Mouse (Mus musculus): ENCODE measurements at regions not wholly inside any gene's neighbourhood (a gene's known extent, or its start where the extent isn't known, plus 50 kb on each side); places are given as distances from the start of the nearest gene placed in this dataset.

- H3K27ac ChIP-seq (ENCODE audit: insufficient read depth, low read depth, low read length): no peak overlapping the region
- TF ChIP-seq CTCF (IDR thresholded peaks at IDR 0.05; ENCODE audit: extremely low read depth, insufficient read length, insufficient replicate concordance, low read depth, low read length) (no peak), POLR2A (IDR thresholded peaks at IDR 0.05; ENCODE audit: low read depth, low read length) (no peak)
- WGBS: 28% methylated on average over 5 of the region's 5 CpGs
- H3K27me3 ChIP-seq (ENCODE audit: control insufficient read depth, insufficient read depth, low read length): no peaks in the 10 kb centered on the region
- H3K4me3 ChIP-seq (ENCODE audit: low read depth, low read length): no peak overlapping the region
- H3K4me1 ChIP-seq (ENCODE audit: control insufficient read depth, insufficient read depth, insufficient read length, low read length): no peaks in the 10 kb centered on the region
- H3K36me3 ChIP-seq (ENCODE audit: control insufficient read depth, insufficient read depth, low read length): no peaks in the 10 kb centered on the region
Observed at GRCm38 (mm10) chr3:58295810-58296209, 118.7 kb upstream of the Tsc22d2 start.

- Histone ChIP-seq H3K36me3 (ENCODE audit: control insufficient read depth, insufficient read depth, low read length) (no peaks in the 10 kb centered on the region), H3K27me3 (ENCODE audit: control insufficient read depth, insufficient read depth, low read length) (no peaks in the 10 kb centered on the region), H3K4me3 (ENCODE audit: low read depth, low read length) (no peak overlapping the region), H3K4me1 (ENCODE audit: control insufficient read depth, insufficient read depth, insufficient read length, low read length) (peaks cover 3% of the 10 kb centered on the region; the same call in 1 of the 2 replicates), H3K27ac (ENCODE audit: insufficient read depth, low read depth, low read length) (no peak overlapping the region)
- TF ChIP-seq CTCF (IDR thresholded peaks at IDR 0.05; ENCODE audit: extremely low read depth, insufficient read length, insufficient replicate concordance, low read depth, low read length) (no peak), POLR2A (IDR thresholded peaks at IDR 0.05; ENCODE audit: low read depth, low read length) (no peak)
- 60% methylated on average over 2 of the region's 2 CpGs for WGBS
Observed at GRCm38 (mm10) chr3:58300213-58300612, 114.3 kb upstream of the Tsc22d2 start.

GRCm38 (mm10) chr3:58300801-58301485 lies 113.6 kb upstream of the Tsc22d2 start:
- Histone ChIP-seq H3K27me3 (ENCODE audit: control insufficient read depth, insufficient read depth, low read length) (no peaks in the 10 kb centered on the region), H3K4me3 (ENCODE audit: low read depth, low read length) (no peak overlapping the region), H3K36me3 (ENCODE audit: control insufficient read depth, insufficient read depth, low read length) (no peaks in the 10 kb centered on the region), H3K27ac (ENCODE audit: insufficient read depth, low read depth, low read length) (no peak overlapping the region), H3K4me1 (ENCODE audit: control insufficient read depth, insufficient read depth, insufficient read length, low read length) (peaks cover 3% of the 10 kb centered on the region; the same call in 1 of the 2 replicates)
- 53% methylated on average over 5 of the region's 5 CpGs for WGBS
- TF ChIP-seq POLR2A (IDR thresholded peaks at IDR 0.05; ENCODE audit: low read depth, low read length) (no peak), CTCF (IDR thresholded peaks at IDR 0.05; ENCODE audit: extremely low read depth, insufficient read length, insufficient replicate concordance, low read depth, low read length) (no peak)

GRCm38 (mm10) chr3:58302322-58302721 lies 112.2 kb upstream of the Tsc22d2 start:
- no peak overlapping the region for H3K27ac ChIP-seq (ENCODE audit: insufficient read depth, low read depth, low read length)
- no peak for TF ChIP-seq CTCF (IDR thresholded peaks at IDR 0.05; ENCODE audit: extremely low read depth, insufficient read length, insufficient replicate concordance, low read depth, low read length)
- no peak for TF ChIP-seq POLR2A (IDR thresholded peaks at IDR 0.05; ENCODE audit: low read depth, low read length)
- no peaks in the 10 kb centered on the region for H3K27me3 ChIP-seq (ENCODE audit: control insufficient read depth, insufficient read depth, low read length)
- WGBS: 72% methylated on average over 1 of the region's 1 CpGs
- H3K4me3 ChIP-seq (ENCODE audit: low read depth, low read length): no peak overlapping the region
- H3K4me1 ChIP-seq (ENCODE audit: control insufficient read depth, insufficient read depth, insufficient read length, low read length): peaks cover 3% of the 10 kb centered on the region; the same call in 1 of the 2 replicates
- H3K36me3 ChIP-seq (ENCODE audit: control insufficient read depth, insufficient read depth, low read length): no peaks in the 10 kb centered on the region

- Histone ChIP-seq H3K36me3 (ENCODE audit: control insufficient read depth, insufficient read depth, low read length) (no peaks in the 10 kb centered on the region), H3K4me3 (ENCODE audit: low read depth, low read length) (no peak overlapping the region), H3K27me3 (ENCODE audit: control insufficient read depth, insufficient read depth, low read length) (no peaks in the 10 kb centered on the region), H3K4me1 (ENCODE audit: control insufficient read depth, insufficient read depth, insufficient read length, low read length) (peaks cover 3% of the 10 kb centered on the region; the same call in 1 of the 2 replicates), H3K27ac (ENCODE audit: insufficient read depth, low read depth, low read length) (no peak overlapping the region)
- 60% methylated on average over 3 of the region's 3 CpGs for WGBS
- TF ChIP-seq CTCF (IDR thresholded peaks at IDR 0.05; ENCODE audit: extremely low read depth, insufficient read length, insufficient replicate concordance, low read depth, low read length) (no peak), POLR2A (IDR thresholded peaks at IDR 0.05; ENCODE audit: low read depth, low read length) (no peak)
Observed at GRCm38 (mm10) chr3:58303746-58304145, 110.8 kb upstream of the Tsc22d2 start.

- Histone ChIP-seq H3K36me3 (ENCODE audit: control insufficient read depth, insufficient read depth, low read length) (no peaks in the 10 kb centered on the region), H3K4me1 (ENCODE audit: control insufficient read depth, insufficient read depth, insufficient read length, low read length) (no peaks in the 10 kb centered on the region), H3K4me3 (ENCODE audit: low read depth, low read length) (no peak overlapping the region), H3K27me3 (ENCODE audit: control insufficient read depth, insufficient read depth, low read length) (no peaks in the 10 kb centered on the region), H3K27ac (ENCODE audit: insufficient read depth, low read depth, low read length) (no peak overlapping the region)
- TF ChIP-seq CTCF (IDR thresholded peaks at IDR 0.05; ENCODE audit: extremely low read depth, insufficient read length, insufficient replicate concordance, low read depth, low read length) (no peak), POLR2A (IDR thresholded peaks at IDR 0.05; ENCODE audit: low read depth, low read length) (no peak)
- 23% methylated on average over 8 of the region's 8 CpGs for WGBS
Observed at GRCm38 (mm10) chr3:58309601-58310000, 104.9 kb upstream of the Tsc22d2 start.

GRCm38 (mm10) chr3:58310390-58310789 lies 104.1 kb upstream of the Tsc22d2 start:
- no peak for TF ChIP-seq CTCF (IDR thresholded peaks at IDR 0.05; ENCODE audit: extremely low read depth, insufficient read length, insufficient replicate concordance, low read depth, low read length)
- no peak for TF ChIP-seq POLR2A (IDR thresholded peaks at IDR 0.05; ENCODE audit: low read depth, low read length)
- no peak overlapping the region for H3K27ac ChIP-seq (ENCODE audit: insufficient read depth, low read depth, low read length)
- no peaks in the 10 kb centered on the region for H3K4me1 ChIP-seq (ENCODE audit: control insufficient read depth, insufficient read depth, insufficient read length, low read length)
- WGBS: 40% methylated on average over 4 of the region's 4 CpGs
- no peak overlapping the region for H3K4me3 ChIP-seq (ENCODE audit: low read depth, low read length)
- H3K27me3 ChIP-seq (ENCODE audit: control insufficient read depth, insufficient read depth, low read length): no peaks in the 10 kb centered on the region
- no peaks in the 10 kb centered on the region for H3K36me3 ChIP-seq (ENCODE audit: control insufficient read depth, insufficient read depth, low read length)

Data from small intestine, adult 2 months (tissue).